Comparison of ENCODE assay signal across 8 mouse cellular contexts in genomic region chr8:20122067-20122925, GRCm38 (mm10).
DNase-seq lines count a peak whose midpoint lies in the region; ATAC-seq lines count a peak whose summit lies in the region.
"Not testable (repeated sequence)": the region's sequence is repeated elsewhere in the genome, so short reads cannot be mapped to it uniquely, and the experiment has no call there.

No protein-coding gene starts in this region.

- H3K36me3 ChIP-seq in hindbrain, embryonic 12.5 days: not testable (repeated sequence)

- H3K4me3 ChIP-seq in hindbrain, embryonic 12.5 days: peak overlapping the region; percentile 43

- peak overlapping the region; percentile 66 for H3K9ac ChIP-seq in hindbrain, embryonic 12.5 days

- H3K27ac ChIP-seq in hindbrain, embryonic 12.5 days: peak overlapping the region; percentile 72

- H3K27me3 ChIP-seq in hindbrain, embryonic 12.5 days: not testable (repeated sequence)

- H3K4me1 ChIP-seq in hindbrain, embryonic 12.5 days: not testable (repeated sequence)

- peak; percentile 97 for DNase-seq in NIH3T3 (ENCODE audit: low read depth)
- DNase-seq in cerebellum, postnatal 10 days: peak; percentile 100
- DNase-seq in frontal cortex, postnatal 10 days (ENCODE audit: low spot score in 2 of 2): peak; percentile 100
- peak; percentile 100 for DNase-seq in layer of hippocampus, postnatal 14 days (ENCODE audit: low spot score in 2 of 2)
- peak; percentile 100 for DNase-seq in lung, postnatal 14 days
- peak; percentile 89 for DNase-seq in retina, adult 2 months (ENCODE audit: low read depth, low spot score)
- peak; percentile 97 to 99 for DNase-seq in thymus, postnatal 36 days

- H3K9me3 ChIP-seq in hindbrain, embryonic 12.5 days (replicated peaks): not testable (repeated sequence)

- peak; percentile 100 for ATAC-seq in hindbrain, embryonic 12.5 days (ENCODE audit: low FRiP score)

- peak overlapping the region; percentile 36; the same call in 1 of the 2 replicates for H3K4me2 ChIP-seq in hindbrain, embryonic 12.5 days (replicated peaks)

- WGBS in hindbrain, embryonic 12.5 days: 11% methylated on average over 69 of the region's 72 CpGs

Comparison
In these comparisons a context has a peak if more than half of its experiments do, and no peak if none do; other contexts are left out.
1. Peak in every context shown above with its lines: DNase-seq, ATAC-seq, H3K4me3 ChIP-seq and H3K27ac ChIP-seq.